Mouse (Mus musculus): ENCODE measurements around the gene Syt1.

Syt1 gene

DNA sequence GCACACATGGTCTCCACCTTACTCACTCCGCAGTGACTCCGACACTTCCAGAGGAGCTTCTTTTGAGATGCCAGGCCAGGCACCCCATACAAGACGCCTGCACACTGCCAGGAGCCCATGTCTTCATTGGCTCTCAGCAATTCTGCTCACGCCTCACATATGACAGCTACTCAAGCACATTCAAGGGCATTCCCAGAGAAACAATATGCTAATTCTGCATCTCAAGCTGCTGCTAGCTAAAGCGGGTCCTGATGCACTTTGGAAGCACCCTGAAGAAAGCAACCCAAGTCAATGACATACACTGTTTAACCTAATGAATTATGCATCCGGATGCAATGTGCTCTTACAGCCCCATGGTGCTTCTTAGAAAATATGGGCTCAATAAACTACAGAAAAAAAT, 247.1 kb downstream of the Syt1 start:
- DNase-seq (ENCODE audit: low spot score in 2 of 2), result no peak

DNA sequence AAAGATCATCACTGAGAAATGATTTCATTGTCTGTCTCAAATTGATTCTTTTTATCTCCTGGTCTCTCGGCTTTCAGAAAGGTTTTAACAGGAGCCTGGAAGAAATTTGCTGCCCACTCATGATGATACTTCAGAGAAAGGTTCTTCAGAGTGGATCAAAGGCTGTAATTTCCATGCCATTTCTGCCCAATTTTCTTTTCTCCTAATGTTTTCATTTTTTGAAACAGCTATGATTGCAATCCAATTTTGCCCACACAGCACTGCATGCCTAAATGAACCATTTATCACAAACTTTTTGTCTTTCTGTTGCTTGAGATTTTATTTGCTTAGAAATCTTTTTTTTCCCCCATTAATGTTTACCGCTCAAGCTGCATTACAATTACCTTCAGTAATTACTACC, 257.5 kb downstream of the Syt1 start:
- DNase-seq (ENCODE audit: low spot score in 2 of 2), result no peak

DNA sequence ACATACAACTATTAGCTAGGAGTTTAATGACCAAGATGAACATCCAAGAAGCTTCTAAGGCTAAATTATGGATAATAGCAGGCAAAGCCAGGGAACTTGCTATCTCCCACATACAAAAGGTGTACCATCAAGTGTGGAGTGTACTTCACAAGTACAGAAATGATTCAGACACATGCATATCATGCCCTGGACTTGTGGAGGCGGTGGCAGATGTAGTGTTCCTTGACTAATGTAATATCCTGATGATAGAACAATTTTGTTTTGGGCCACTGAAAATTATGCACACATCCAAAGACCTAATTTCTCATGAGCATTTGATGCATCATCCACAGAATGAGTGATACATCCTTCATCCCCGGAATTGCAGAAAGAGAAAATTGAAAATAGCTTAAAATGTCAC, 267.0 kb downstream of the Syt1 start:
- DNase-seq (ENCODE audit: low spot score in 2 of 2), result no peak

DNA sequence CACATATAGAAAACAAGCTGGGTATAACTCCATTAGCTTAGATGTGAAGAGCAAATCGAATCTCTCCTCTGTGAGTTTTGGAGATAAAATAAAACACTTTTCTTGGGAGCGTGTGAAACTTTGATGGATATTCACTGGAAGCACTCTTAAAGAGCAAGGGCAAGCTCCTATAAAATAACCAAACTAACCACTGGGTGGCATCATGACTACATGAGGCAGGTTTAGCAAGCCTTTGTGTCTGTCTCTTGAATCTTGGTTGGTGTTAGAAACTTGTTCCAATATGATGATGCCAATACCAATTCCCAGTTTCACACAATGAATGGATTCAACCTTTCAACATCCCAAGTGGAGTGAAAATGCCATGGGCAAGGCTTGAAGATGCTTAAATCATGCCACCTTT, 276.8 kb downstream of the Syt1 start:
- DNase-seq (ENCODE audit: low spot score in 2 of 2), result no peak

DNA sequence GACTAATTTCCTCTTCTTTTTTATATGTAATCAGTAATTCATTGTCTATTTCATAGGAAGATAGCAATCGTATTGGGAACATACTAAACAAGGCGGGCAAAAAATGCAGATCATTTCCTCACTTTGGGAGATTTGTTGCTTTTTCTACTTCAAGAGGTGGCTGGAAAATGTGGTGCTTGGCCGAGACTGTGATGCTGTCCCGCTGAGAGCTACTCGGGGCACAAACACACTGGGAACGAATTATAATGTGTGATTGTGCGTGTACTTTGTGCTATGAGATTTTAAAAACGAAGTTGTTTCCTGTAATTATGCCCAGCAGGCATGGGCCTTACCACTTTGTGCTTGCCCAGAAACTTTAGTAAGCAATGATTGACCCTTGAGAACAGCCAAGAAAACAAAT, 281.8 kb downstream of the Syt1 start:
- DNase-seq (ENCODE audit: low spot score in 2 of 2), result no peak

DNA sequence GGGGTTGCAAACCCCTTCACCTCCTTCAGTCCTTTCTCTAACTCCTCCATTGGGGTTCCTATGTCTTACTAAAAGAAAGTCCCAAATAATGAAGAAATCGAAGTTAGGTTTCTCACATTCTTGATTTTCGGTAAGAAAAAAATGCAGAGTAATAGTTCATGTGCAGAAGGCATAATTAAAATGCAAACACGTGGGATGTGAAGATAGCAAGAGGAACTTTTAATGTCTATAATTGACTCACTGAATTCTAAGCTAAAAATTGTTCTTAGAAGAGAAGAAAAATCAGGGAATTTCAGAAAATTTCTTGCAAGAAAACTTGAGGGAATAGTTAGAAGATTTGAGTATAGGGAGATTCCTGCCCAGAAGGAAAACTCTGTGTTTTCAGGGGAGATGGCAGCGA, 284.4 kb downstream of the Syt1 start:
- DNase-seq (ENCODE audit: low spot score in 2 of 2), result no peak

DNA sequence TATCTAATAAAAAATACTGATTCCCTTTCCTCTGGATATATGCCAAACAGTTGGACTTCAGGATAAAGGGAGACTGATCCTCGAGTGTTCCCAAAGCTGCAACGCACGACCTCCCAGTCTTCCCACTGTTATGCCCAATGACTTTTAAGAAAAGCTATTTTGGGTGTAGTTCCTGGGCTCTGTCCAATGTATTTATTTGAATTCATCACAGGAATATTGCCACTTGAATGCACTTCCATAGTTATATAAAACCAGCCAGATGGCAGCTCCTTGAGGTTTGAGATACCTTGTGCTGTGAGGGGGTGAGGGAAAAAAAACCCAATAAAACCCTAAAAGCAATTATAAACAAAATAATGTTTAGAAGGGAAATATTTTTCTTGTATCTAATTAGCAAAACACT, 285.9 kb downstream of the Syt1 start:
- DNase-seq (ENCODE audit: low spot score in 2 of 2), result no peak

DNA sequence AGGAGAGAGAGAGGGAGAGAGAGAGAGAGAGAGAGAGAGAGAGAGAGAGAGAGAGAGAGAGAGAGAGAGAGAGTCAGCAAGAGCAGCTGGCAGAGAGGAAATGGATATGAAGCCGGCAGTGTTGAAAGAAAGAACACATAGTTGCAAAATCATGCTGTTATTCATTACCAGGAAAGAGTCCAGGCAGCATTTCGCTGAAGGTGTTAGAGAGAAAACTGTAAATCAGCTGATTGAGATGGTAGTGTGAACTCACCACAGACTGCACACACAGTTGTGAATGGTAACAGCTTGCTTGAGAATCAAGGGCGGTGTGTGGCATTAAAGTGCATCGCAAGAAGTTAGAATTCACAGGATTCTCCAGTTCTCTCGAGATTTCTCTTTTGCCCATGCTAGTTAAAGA, 300.3 kb downstream of the Syt1 start:
- no peak for DNase-seq (ENCODE audit: low spot score in 2 of 2)

DNA sequence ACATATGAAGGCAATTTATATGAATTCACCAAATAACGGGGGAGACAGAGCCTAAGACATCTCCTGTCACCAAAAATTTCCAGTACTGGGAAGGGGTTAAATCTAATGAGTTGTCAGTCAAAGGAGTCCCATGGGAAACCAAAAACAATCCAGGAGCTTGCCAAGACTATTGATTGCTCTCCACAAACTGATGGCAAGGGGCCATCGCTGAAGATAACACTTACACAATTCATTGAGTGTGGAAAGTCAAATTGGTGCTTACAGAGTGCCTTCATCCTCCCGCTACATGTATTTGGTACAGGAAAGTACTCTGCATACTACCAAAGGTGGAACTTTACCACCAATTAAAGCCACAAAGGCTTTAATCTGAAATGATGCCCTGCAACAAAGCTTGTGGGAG, 305.1 kb downstream of the Syt1 start:
- no peak for DNase-seq (ENCODE audit: low spot score in 2 of 2)

DNA sequence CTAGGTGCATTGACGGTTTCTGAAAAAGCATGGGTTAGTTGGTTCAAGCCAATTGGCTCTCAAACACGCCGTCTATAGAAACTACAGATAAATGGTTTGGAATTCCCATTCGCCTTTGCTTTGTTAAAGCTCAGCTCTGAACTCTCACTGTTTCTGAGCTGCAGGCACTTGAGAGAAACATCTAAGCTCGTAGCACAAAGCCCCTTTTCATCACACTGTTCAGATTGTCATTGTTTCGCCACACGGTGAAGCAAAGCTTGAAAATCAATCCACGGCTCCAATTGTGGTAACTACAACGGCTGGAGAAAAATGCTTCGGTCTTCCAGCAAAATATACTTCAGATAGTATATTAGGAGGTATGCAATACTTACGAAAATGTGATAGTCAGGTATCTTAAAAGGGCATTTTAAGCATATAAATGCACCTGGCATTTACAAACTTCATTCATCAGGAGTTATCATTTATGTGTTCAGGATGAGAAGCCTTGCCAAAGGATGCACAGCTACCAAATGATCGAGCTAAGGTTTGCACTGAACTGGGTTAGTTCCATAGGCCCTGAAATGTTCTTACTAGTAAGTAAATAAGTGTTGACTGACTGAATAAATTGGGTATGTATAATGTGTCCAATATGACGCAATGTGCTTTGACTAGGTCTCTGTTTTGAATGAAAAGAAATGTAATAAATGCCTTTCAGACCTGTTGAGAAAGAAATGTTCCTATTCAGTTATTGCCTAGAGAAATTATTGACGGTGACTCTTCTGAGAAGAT, 309.2 kb downstream of the Syt1 start:
- DNase-seq (ENCODE audit: low spot score in 2 of 2), result no peak

DNA sequence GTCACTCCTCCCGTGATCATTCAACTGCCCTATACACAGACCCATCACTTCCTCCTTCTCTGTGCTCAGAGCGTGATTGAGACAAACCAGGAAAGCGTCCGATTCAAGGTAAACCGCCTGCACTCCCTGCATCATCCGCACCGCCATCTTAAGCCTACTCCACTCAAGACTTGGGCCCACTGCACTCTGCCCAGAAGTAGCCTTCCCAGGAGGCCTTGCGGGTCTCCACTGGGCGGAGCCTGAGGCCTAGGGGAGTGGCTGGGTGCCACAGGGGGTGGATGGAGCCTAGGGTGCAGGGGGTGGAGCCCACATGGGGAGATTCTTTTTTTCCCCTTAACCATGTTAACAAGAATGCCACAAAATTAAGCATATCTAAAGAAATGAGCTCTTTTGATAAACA, 310.8 kb downstream of the Syt1 start, which contains the start of gene Gm5136:
TSS of gene Gm5136 (minus strand) at position 215 of the 400 bp plus-strand sequence.
- no peak for DNase-seq (ENCODE audit: low spot score in 2 of 2)

DNA sequence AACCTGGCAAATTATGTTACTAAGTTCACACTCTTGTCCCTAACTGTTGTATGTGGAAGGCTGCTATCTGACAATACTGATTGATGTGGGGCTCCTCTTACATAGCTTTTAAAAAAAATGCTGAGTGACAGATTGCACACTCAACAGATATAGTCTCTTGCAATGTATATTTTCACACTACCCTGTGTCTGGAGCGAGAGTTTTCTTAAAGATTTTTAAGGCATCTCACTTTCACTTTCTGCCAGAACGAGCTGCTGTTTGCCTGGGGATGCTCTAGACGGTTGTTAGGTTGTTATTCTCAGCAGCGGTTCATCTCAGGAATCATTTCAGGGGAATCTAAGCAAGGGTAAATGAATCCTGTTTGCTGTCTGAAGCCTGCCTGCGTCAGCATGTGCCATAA, 313.7 kb downstream of the Syt1 start:
- DNase-seq (ENCODE audit: low spot score in 2 of 2), result no peak

DNA sequence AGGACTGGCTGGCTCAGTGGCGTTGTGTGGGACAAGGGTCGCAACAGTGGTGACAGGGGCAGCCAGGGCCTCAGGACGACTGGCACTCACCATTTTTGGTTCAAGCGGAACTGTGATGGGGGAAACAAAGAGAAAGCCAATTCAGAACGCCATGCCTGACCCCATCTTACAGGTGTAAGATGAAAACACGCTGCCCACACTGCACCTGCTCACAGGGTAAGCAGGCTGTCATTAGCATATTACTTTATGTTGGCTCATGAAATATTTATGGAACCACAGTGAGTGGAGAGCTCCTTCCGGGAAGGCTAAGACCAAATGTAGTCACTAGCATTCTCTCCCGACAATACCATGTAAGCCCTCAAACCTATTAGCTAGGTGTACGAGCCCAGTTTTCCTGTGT, 319.8 kb downstream of the Syt1 start:
- DNase-seq (ENCODE audit: low spot score in 2 of 2), result no peak

DNA sequence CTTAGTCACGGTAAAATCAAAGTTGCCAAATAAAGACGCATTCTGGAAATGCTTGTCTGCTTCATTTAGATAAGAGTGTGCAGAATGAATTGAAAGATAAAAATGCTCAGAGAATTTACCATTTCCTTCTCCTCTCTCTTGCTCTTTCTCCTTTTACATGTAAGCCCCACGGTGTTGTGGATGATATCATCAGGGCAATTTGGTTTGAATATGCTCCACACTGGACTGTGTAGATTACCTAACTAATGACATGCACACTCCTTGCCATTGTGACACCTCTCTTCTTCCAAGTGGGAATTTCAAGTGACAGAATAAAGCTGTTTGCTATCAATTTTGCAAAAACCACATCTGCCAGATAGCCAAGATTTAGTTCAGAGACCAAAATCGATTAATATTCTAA, 324.1 kb downstream of the Syt1 start:
- DNase-seq (ENCODE audit: low spot score in 2 of 2), result no peak

DNA sequence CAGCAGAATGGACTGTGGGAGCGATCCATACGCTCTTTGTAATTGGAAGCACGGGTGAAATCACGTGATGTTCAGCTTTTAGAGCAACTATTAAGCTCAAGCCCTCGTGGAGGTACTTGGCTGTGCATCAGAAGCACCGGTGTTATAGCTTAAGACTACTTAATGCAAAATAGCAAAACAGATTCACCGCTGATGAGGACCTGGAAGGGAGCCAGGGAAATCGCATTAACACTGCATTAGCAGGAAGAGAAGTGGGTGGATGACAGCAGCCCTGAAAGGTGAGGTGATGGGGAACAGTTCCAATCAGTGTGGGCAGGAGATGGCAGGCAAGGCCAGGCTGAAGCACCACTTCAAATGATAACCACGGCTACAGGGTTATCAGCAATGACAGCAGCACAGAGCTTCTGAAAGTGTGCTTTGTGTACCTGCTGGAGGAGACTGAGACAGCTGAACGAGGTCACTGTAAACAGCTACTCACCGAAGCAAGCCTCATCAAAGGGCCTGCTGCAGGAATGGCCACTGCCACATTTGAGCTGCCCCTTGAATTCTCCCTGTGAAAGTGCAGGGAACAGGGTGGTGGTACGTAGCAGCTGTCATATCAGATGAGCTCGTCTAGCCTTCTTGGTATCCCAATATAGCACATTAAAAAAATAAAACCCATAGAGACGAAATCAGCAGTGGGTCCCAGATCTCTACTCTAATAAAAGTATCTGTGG, 330.9 kb downstream of the Syt1 start:
- no peak for DNase-seq (ENCODE audit: low spot score in 2 of 2)

DNA sequence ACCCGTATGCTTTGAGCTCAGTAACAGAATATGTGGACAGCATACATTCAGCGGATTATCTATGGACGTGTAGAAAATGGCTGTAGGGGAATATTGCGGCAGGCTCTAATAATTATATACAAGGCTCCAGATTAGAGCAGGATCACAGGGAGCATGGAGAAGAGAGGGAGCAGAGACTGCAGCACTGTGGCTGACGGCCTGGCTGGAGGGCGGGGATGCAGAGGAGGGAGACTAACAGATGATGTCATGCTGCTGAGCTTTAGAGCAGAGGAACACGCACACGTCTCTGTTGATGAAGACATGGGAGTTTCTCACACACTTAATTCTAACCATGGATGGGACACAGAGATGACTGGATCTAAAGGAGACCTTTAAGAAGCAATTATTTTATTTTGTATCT, 333.7 kb downstream of the Syt1 start:
- no peak for DNase-seq (ENCODE audit: low spot score in 2 of 2)

DNA sequence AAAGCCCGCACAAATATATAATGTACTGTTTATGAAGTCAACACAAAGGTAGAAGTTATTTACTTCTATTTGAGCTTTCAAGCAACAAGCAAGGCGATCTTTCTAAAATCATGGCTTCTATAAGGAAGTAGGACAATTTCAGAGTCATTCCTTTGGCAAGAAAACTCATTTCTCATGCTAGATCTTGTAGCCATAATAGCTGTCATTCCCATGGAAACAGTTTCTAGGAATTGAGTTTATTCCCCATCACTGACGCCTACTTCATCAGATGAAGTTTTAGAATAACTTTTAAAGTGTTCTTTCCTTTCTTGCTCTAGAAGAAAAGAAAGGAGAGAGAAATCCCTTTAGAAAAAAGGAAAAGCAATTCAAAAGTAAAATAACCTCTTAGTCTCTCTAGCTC, 341.8 kb downstream of the Syt1 start:
- DNase-seq (ENCODE audit: low spot score in 2 of 2), result no peak

DNA sequence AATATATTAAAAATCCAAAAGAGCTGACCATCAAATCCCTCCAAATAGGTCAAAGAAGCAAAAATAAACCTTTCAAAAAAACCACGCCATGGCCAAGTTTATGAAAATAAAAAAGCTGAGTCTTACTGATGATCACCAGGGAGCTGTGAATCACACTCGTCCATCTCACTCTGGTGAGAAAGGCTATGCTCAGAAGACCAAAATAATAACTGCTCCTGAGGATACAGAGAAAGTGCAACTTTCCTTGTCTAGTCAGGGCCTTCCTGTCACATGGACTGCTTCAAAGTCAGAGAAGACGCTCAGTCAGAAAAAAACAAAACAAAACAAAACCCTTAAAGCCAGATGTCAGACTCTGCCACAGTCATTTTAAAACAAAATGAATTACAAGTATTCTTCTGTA, 350.5 kb downstream of the Syt1 start:
- DNase-seq (ENCODE audit: low spot score in 2 of 2), result no peak

DNA sequence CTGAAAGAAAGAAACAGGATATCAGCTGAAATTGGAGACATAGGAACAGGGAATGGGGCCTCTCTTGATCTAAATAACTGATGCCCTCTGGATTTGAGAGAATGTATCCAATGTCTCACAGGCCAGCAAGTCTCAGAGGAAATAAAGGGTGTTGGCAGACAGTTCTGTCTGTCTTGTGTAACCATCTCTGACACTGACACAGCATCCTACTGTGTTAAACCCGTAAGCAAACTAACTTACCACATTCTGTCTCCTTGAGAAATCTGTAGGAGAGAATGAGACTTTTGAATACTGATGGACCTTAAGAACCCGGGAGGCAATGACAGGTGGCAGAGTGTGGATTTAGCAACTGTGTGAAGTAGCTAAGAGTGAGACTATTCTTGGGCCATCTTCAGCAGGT, 352.5 kb downstream of the Syt1 start:
- no peak for DNase-seq (ENCODE audit: low spot score in 2 of 2)

DNA sequence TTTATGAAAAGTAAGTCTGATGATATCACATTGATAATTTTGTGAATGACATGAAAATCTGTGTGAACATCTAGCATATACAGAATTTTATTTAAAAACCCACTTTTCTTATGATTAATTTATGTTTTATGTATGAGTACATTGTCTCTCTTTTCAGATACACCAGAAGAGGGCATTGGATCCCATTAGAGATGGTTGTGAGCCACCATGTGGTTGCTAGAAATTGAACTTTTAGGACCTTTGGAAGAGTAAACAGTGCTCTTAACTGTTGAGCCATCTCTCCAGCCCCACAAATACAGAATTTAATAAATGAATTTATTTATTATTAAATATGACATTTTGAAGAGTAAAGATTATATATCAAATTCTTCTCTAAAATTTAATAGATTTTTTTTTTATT, 353.1 kb downstream of the Syt1 start:
- no peak for DNase-seq (ENCODE audit: low spot score in 2 of 2)

DNA sequence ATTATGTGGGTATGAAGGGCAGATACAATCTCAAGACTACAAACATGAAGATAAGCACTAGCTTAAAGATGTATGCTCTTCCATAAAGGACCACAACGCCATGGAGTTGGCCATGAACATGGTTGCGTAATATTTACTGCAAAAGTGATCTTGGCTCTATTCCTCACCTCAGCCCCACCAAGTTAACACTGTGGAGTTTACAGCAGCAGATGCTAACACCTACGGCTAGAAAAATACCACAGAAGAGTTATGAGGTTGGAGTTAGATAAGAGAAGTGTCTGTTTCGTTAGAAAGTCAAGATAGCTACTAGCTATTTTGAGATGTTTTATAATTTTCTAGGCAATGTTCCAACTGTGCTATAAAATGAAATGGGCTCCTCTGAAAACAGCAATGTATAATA, 353.9 kb downstream of the Syt1 start:
- no peak for DNase-seq (ENCODE audit: low spot score in 2 of 2)

DNA sequence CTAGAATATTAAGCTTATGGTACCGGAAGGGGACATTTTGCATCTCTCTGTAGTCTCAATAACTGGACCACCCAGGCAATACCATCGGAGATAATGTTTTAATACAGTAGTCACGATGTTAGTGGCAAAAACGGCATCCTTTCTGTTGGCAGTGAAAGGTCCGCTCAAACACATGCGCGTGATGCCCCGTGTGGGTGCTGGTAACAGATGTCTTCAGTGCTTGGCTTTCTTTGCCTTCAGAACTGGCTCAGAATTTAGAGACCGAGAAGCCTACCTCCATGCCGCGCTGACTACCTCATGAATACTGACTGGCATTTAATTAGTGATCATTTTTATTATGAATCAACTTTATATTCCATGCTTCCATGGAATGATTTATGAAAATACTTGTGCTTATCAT, 355.7 kb downstream of the Syt1 start:
- no peak for DNase-seq (ENCODE audit: low spot score in 2 of 2)

DNA sequence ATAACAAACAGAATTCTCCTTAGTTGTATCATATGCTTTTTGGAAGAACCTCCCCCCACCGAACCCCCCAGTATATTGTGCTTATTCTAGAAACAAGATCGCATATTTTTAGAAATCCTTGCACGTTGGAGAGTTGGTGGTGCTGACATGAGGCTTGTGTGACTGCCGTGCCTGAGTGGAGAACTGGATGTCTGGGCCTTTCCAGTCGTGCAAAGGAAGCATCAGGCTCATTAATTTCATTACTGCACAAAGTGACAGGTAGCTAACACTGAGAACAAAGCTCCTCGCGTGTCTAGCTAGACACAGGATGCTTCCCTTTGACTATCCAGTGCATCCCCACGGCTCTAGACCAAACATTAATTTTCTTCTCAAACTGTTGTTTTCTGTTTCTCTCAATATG, 358.0 kb downstream of the Syt1 start:
- DNase-seq (ENCODE audit: low spot score in 2 of 2), result no peak

DNA sequence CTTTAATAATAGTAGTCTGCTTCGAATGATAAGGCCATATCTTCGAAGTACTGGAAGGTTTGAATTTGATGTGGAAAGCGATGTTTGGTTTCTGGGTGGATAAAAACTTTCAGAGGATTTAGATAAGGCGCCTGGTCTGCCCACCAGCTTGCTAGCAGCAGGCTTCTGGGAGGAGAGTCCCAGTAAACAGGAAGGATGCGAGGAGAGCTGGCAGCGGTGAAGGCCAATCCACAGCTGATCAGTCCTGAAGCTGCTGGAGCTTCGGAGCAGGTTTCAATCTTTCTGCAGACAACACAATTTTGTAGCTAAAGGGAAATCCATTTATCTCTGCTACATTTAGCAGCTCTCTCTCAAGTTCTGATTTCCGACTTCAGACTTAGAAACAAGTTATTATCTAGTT, 358.7 kb downstream of the Syt1 start:
- DNase-seq (ENCODE audit: low spot score in 2 of 2), result no peak

All from spleen, postnatal 36 days (tissue).